Mouse (Mus musculus) intestine, embryonic 14.5 days (tissue): ENCODE measurements at regions not wholly inside any gene's neighbourhood (a gene's known extent, or its start where the extent isn't known, plus 50 kb on each side); places are given as distances from the start of the nearest gene placed in this dataset.

ENCODE experiments used
- ATAC-seq: fragments of 200-750 bp; cut with Nextera tagmentation; replicated peaks from 2 replicates; pipeline ENCODE4 v1.8.0; 2017; ENCODE audit warnings: low read depth, moderate number of reproducible peaks, moderate TSS enrichment, moderate library complexity; ENCODE audit not compliant: low FRiP score, low TSS enrichment
- DNase-seq: peaks from one replicate; pipeline ENCODE4 v3.0.0-alpha.2; 2018; ENCODE audit warnings: low spot score
- H3K27ac ChIP-seq: fragments of 300-500 bp; sonication (generic); 2 replicates; pipeline ENCODE4 v1.5.1; 2014; ENCODE audit warnings: low read depth, mild to moderate bottlenecking, control low read depth
- H3K27me3 ChIP-seq: fragments of 300-500 bp; sonication (generic); replicated peaks from 2 replicates; pipeline ENCODE4 v1.6.1; 2014; ENCODE audit warnings: low read length, control low read depth; ENCODE audit not compliant: control insufficient read depth, insufficient read depth
- H3K36me3 ChIP-seq: fragments of 300-500 bp; sonication (generic); 2 replicates; pipeline ENCODE4 v1.6.1; 2014; ENCODE audit warnings: low read length, control low read depth; ENCODE audit not compliant: control insufficient read depth, insufficient read depth
- H3K4me1 ChIP-seq: fragments of 300-500 bp; sonication (generic); replicated peaks from 2 replicates; pipeline ENCODE4 v1.6.1; 2014; ENCODE audit warnings: low read length, control low read depth, mixed read lengths; ENCODE audit not compliant: control insufficient read depth, insufficient read depth
- H3K4me2 ChIP-seq: fragments of 300-500 bp; sonication (generic); 2 replicates; pipeline ENCODE4 v1.6.1; 2014; ENCODE audit warnings: low read length
- H3K4me3 ChIP-seq: fragments of 300-500 bp; sonication (generic); 2 replicates; pipeline ENCODE4 v1.5.1; 2014; ENCODE audit warnings: low read depth, low read length, control low read depth, mixed read lengths
- H3K9ac ChIP-seq: fragments of 300-500 bp; sonication (generic); 2 replicates; pipeline ENCODE4 v1.6.1; 2014; ENCODE audit warnings: mild to moderate bottlenecking, low read length
- H3K9me3 ChIP-seq: fragments of 300-500 bp; sonication (generic); 2 replicates; pipeline ENCODE4 v1.6.1; 2016; ENCODE audit warnings: low read length, control low read depth; ENCODE audit not compliant: control insufficient read depth
- WGBS: fragments of 180-500 bp; shearing (Covaris S2); extraction: QIAGEN DNeasy Blood & Tissue Kit; methylation state at CpG from one replicate; pipeline ENCODE4 v1.1.7; 2014; 5-methylcytosine and 5-hydroxymethylcytosine counted together

GRCm38 (mm10) chr1:151098763-151099162 lies 83.6 kb upstream of the Gm47985 start:
- Histone ChIP-seq H3K9me3 (no peaks in the 10 kb centered on the region), H3K4me2 (no peak overlapping the region), H3K27me3 (no peaks in the 10 kb centered on the region), H3K9ac (no peak overlapping the region), H3K4me3 (no peak overlapping the region), H3K27ac (no peak overlapping the region), H3K36me3 (no peaks in the 10 kb centered on the region), H3K4me1 (peaks cover 18% of the 10 kb centered on the region)
- WGBS, result 70% methylated on average over 1 of the region's 1 CpGs
- ATAC-seq (no peak), DNase-seq (no peak)

- H3K27me3 ChIP-seq, result no peaks in the 10 kb centered on the region
- no peaks in the 10 kb centered on the region for H3K9me3 ChIP-seq
- no peak overlapping the region for H3K9ac ChIP-seq
- ATAC-seq (no peak), DNase-seq (no peak)
- no peaks in the 10 kb centered on the region for H3K36me3 ChIP-seq
- peaks cover 16% of the 10 kb centered on the region for H3K4me1 ChIP-seq
- H3K27ac ChIP-seq, result no peak overlapping the region
- WGBS, result 73% methylated on average over 12 of the region's 12 CpGs
- no peak overlapping the region for H3K4me2 ChIP-seq
- no peak overlapping the region for H3K4me3 ChIP-seq
Observed at GRCm38 (mm10) chr1:151100565-151101483, 81.5 kb upstream of the Gm47985 start.

- Histone ChIP-seq H3K27me3 (no peaks in the 10 kb centered on the region), H3K27ac (no peak overlapping the region), H3K4me1 (peaks cover 12% of the 10 kb centered on the region), H3K9me3 (no peaks in the 10 kb centered on the region), H3K36me3 (no peaks in the 10 kb centered on the region), H3K4me2 (no peak overlapping the region), H3K9ac (no peak overlapping the region), H3K4me3 (no peak overlapping the region)
- 87% methylated on average over 1 of the region's 1 CpGs for WGBS
- DNase-seq, result no peak
- ATAC-seq, result no peak
Observed at GRCm38 (mm10) chr1:151101516-151101915, 80.8 kb upstream of the Gm47985 start.

GRCm38 (mm10) chr1:151102061-151102460 lies 80.3 kb upstream of the Gm47985 start:
- H3K36me3 ChIP-seq, result no peaks in the 10 kb centered on the region
- H3K4me2 ChIP-seq, result no peak overlapping the region
- peaks cover 12% of the 10 kb centered on the region for H3K4me1 ChIP-seq
- WGBS, result 84% methylated on average over 3 of the region's 3 CpGs
- ATAC-seq, result no peak
- DNase-seq, result no peak
- H3K9ac ChIP-seq, result no peak overlapping the region
- H3K27me3 ChIP-seq, result no peaks in the 10 kb centered on the region
- H3K9me3 ChIP-seq, result no peaks in the 10 kb centered on the region
- no peak overlapping the region for H3K4me3 ChIP-seq
- peak overlapping the region; percentile 25; the same call in 1 of the 2 replicates for H3K27ac ChIP-seq

- DNase-seq (no peak), ATAC-seq (peak; percentile 47; the same call in 1 of the 2 replicates)
- H3K27ac ChIP-seq, result 0 out of 2 replicates have a peak overlapping the region, but pooled peaks have one; percentile 33
- no peaks in the 10 kb centered on the region for H3K36me3 ChIP-seq
- H3K27me3 ChIP-seq, result no peaks in the 10 kb centered on the region
- no peaks in the 10 kb centered on the region for H3K9me3 ChIP-seq
- H3K4me1 ChIP-seq, result peaks cover 12% of the 10 kb centered on the region
- H3K9ac ChIP-seq, result no peak overlapping the region
- H3K4me3 ChIP-seq, result no peak overlapping the region
- WGBS, result 50% methylated on average over 16 of the region's 16 CpGs
- H3K4me2 ChIP-seq, result 0 out of 2 replicates have a peak overlapping the region, but pooled peaks have one; percentile 20
Observed at GRCm38 (mm10) chr1:151102646-151103391, 79.5 kb upstream of the Gm47985 start.

- no peaks in the 10 kb centered on the region for H3K36me3 ChIP-seq
- ATAC-seq (no peak), DNase-seq (no peak)
- no peak overlapping the region for H3K9ac ChIP-seq
- H3K27me3 ChIP-seq, result no peaks in the 10 kb centered on the region
- no peak overlapping the region for H3K4me3 ChIP-seq
- no peak overlapping the region; the same call in 1 of the 2 replicates for H3K4me2 ChIP-seq
- WGBS, result 49% methylated on average over 6 of the region's 6 CpGs
- H3K9me3 ChIP-seq, result no peaks in the 10 kb centered on the region
- no peak overlapping the region for H3K27ac ChIP-seq
- H3K4me1 ChIP-seq, result peaks cover 12% of the 10 kb centered on the region
Observed at GRCm38 (mm10) chr1:151103522-151104037, 78.8 kb upstream of the Gm47985 start.

GRCm38 (mm10) chr1:151104346-151104745 lies 78.0 kb upstream of the Gm47985 start:
- H3K27me3 ChIP-seq, result no peaks in the 10 kb centered on the region
- no peak overlapping the region for H3K4me2 ChIP-seq
- DNase-seq (no peak), ATAC-seq (no peak)
- no peak overlapping the region for H3K9ac ChIP-seq
- no peak overlapping the region for H3K27ac ChIP-seq
- H3K4me1 ChIP-seq, result peaks cover 12% of the 10 kb centered on the region
- WGBS, result 85% methylated on average over 5 of the region's 5 CpGs
- no peaks in the 10 kb centered on the region for H3K9me3 ChIP-seq
- H3K4me3 ChIP-seq, result no peak overlapping the region
- H3K36me3 ChIP-seq, result no peaks in the 10 kb centered on the region

- no peaks in the 10 kb centered on the region for H3K9me3 ChIP-seq
- no peaks in the 10 kb centered on the region for H3K27me3 ChIP-seq
- DNase-seq (no peak), ATAC-seq (no peak)
- no peaks in the 10 kb centered on the region for H3K36me3 ChIP-seq
- 92% methylated on average over 2 of the region's 2 CpGs for WGBS
- H3K9ac ChIP-seq, result no peak overlapping the region
- no peak overlapping the region for H3K4me3 ChIP-seq
- no peak overlapping the region for H3K4me2 ChIP-seq
- H3K4me1 ChIP-seq, result peaks cover 12% of the 10 kb centered on the region
- no peak overlapping the region for H3K27ac ChIP-seq
Observed at GRCm38 (mm10) chr1:151104806-151105205, 77.5 kb upstream of the Gm47985 start.
